11 mouse cellular contexts compared by ENCODE assay signal in the genomic region with DNA sequence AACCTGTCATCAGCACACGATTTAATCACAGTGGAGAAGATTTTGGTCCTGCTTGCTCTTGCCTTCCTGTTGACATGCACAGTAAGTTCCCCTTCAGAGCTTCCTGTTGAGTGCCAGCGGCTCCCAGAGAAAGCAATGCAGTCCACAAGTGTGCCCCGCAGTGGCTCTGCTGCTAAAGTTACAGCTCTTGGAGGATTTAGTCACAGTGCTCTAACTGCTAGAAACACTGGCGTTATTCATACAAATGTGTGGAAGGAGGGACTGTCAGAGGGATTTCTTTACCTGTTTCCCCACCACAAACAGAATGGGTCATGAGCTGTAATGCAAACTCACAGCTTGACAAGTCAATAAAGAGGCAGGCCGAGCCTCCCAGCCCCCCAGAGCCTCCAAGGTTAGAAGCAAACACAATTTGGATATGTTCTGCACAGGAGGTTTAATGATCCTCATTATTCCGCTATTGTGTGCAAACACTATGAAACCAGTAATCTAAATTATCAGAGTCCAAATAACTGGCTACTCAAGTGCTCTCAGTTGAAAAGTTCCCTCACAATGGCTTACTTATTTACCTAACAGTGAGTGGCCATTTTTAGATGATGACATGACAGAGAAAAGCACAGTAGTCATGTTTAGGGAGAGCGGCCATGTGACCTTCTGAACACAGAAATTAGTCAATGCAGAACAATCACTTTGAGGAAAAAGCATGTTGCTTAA. TPM values are rescaled to one million over a fixed set of nuclear protein-coding genes. Genes with fewer than 3 reads are reported as not detected.
DNase-seq lines count a peak whose midpoint lies in the region; ATAC-seq and TF ChIP-seq lines count a peak whose summit lies in the region.
"Had no signal": no experiment of that assay in that cellular context is flagged by ENCODE, and none has a peak within 500 bp of the region (broad histone marks: within the 10 kb centered on the region; RNA-seq: fewer than 3 reads in every experiment).

No protein-coding gene starts in this region.

- no peak overlapping the region for H3K9ac ChIP-seq in midbrain, postnatal 0 days (replicated peaks; ENCODE audit: low read length, poor library complexity, severe bottlenecking)
- H3K9ac ChIP-seq in midbrain, embryonic 15.5 days = no peak overlapping the region
- no peak overlapping the region for H3K9ac ChIP-seq in liver, embryonic 11.5 days (ENCODE audit: low read depth, low read length)
- H3K9ac ChIP-seq in stomach, postnatal 0 days (ENCODE audit: low read length) = no peak overlapping the region
- H3K9ac ChIP-seq: hindbrain, embryonic 12.5 days had no signal

- ATAC-seq in midbrain, postnatal 0 days (ENCODE audit: low FRiP score) = no peak
- no peak for ATAC-seq in midbrain, embryonic 15.5 days (replicated peaks)
- peak; percentile 49 for ATAC-seq in liver, embryonic 11.5 days (replicated peaks; ENCODE audit: low FRiP score)
- 0 out of 2 replicates have a peak, but pooled peaks have one; percentile 18 for ATAC-seq in stomach, postnatal 0 days (ENCODE audit: low FRiP score, low TSS enrichment)

- H3K27ac ChIP-seq in midbrain, postnatal 0 days (ENCODE audit: low read depth, low read length) = no peak overlapping the region
- H3K27ac ChIP-seq in midbrain, embryonic 15.5 days = no peak overlapping the region
- peak overlapping the region; percentile 39 for H3K27ac ChIP-seq in liver, embryonic 11.5 days (ENCODE audit: low read depth, low read length)
- no peak overlapping the region for H3K27ac ChIP-seq in stomach, postnatal 0 days (replicated peaks)
- H3K27ac ChIP-seq: hindbrain, embryonic 12.5 days had no signal

- H3K9me3 ChIP-seq in midbrain, postnatal 0 days (ENCODE audit: low read length) = no peaks in the 10 kb centered on the region
- H3K9me3 ChIP-seq in midbrain, embryonic 15.5 days = no peaks in the 10 kb centered on the region
- no peaks in the 10 kb centered on the region for H3K9me3 ChIP-seq in liver, embryonic 11.5 days (ENCODE audit: control insufficient read depth, low read length)
- no peaks in the 10 kb centered on the region for H3K9me3 ChIP-seq in stomach, postnatal 0 days (ENCODE audit: control insufficient read depth, low read length)
- H3K9me3 ChIP-seq: hindbrain, embryonic 12.5 days had no signal

- H3K4me2 ChIP-seq in midbrain, postnatal 0 days (ENCODE audit: low read depth, low read length, poor library complexity, severe bottlenecking) = no peak overlapping the region
- H3K4me2 ChIP-seq in midbrain, embryonic 15.5 days = no peak overlapping the region
- H3K4me2 ChIP-seq in liver, embryonic 11.5 days = peak overlapping the region; percentile 8; the same call in 1 of the 2 replicates
- no peak overlapping the region for H3K4me2 ChIP-seq in stomach, postnatal 0 days (replicated peaks; ENCODE audit: low read depth)
- H3K4me2 ChIP-seq: hindbrain, embryonic 12.5 days had no signal

- 48% methylated on average over 7 of the region's 7 CpGs for WGBS in midbrain, postnatal 0 days
- 43% methylated on average over 7 of the region's 7 CpGs for WGBS in midbrain, embryonic 15.5 days
- 47% methylated on average over 7 of the region's 7 CpGs for WGBS in liver, embryonic 11.5 days
- WGBS in stomach, postnatal 0 days = 47% methylated on average over 7 of the region's 7 CpGs

- H3K4me3 ChIP-seq in midbrain, postnatal 0 days (ENCODE audit: low read depth, low read length) = no peak overlapping the region
- no peak overlapping the region for H3K4me3 ChIP-seq in midbrain, embryonic 15.5 days
- no peak overlapping the region for H3K4me3 ChIP-seq in liver, embryonic 11.5 days (ENCODE audit: low read depth, low read length)
- H3K4me3 ChIP-seq in stomach, postnatal 0 days (ENCODE audit: low read depth, low read length) = no peak overlapping the region
- H3K4me3 ChIP-seq: hindbrain, embryonic 12.5 days had no signal

- H3K4me1 ChIP-seq in midbrain, postnatal 0 days (ENCODE audit: insufficient read depth, low read length) = no peaks in the 10 kb centered on the region
- H3K4me1 ChIP-seq in midbrain, embryonic 15.5 days = peaks cover 5% of the 10 kb centered on the region
- 0 out of 2 replicates have a peak, but pooled peaks cover 2% of the 10 kb centered on the region for H3K4me1 ChIP-seq in liver, embryonic 11.5 days (replicated peaks; ENCODE audit: control insufficient read depth, insufficient read depth, low read length)
- H3K4me1 ChIP-seq in stomach, postnatal 0 days (replicated peaks; ENCODE audit: control insufficient read depth, insufficient read depth) = no peaks in the 10 kb centered on the region

- DNase-seq in heart, adult 11 months = peak; percentile 34
- no peak for DNase-seq in heart, adult 18-20 months
- peak; percentile 5 for DNase-seq in midbrain, postnatal 0 days (ENCODE audit: low spot score)
- DNase-seq in liver, embryonic 11.5 days (ENCODE audit: low spot score) = no peak
- DNase-seq in stomach, postnatal 0 days (ENCODE audit: low spot score) = no peak
- DNase-seq in urinary bladder, adult 2 months (ENCODE audit: low spot score) = no peak
- no peak for DNase-seq in gastrocnemius, postnatal 10 days

- no peak for TF ChIP-seq EP300 in stomach, postnatal 0 days (optimal IDR thresholded peaks at IDR 0.05)

- no peaks in the 10 kb centered on the region for H3K27me3 ChIP-seq in midbrain, postnatal 0 days (ENCODE audit: insufficient read depth, low read length)
- H3K27me3 ChIP-seq in midbrain, embryonic 15.5 days (replicated peaks) = no peaks in the 10 kb centered on the region
- no peaks in the 10 kb centered on the region for H3K27me3 ChIP-seq in liver, embryonic 11.5 days (replicated peaks; ENCODE audit: control insufficient read depth, insufficient read depth, low read length)
- no peaks in the 10 kb centered on the region for H3K27me3 ChIP-seq in stomach, postnatal 0 days (ENCODE audit: control insufficient read depth, insufficient read depth, low read length)
- H3K27me3 ChIP-seq: hindbrain, embryonic 12.5 days had no signal

- no peaks in the 10 kb centered on the region for H3K36me3 ChIP-seq in midbrain, postnatal 0 days (ENCODE audit: insufficient read depth, low read length)
- no peaks in the 10 kb centered on the region for H3K36me3 ChIP-seq in midbrain, embryonic 15.5 days (replicated peaks)
- H3K36me3 ChIP-seq in liver, embryonic 11.5 days (ENCODE audit: control insufficient read depth, insufficient read depth, low read length) = no peaks in the 10 kb centered on the region; the same call in 1 of the 2 replicates
- no peaks in the 10 kb centered on the region for H3K36me3 ChIP-seq in stomach, postnatal 0 days (ENCODE audit: control insufficient read depth, insufficient read depth, low read length)

- no peak for TF ChIP-seq CTCF in midbrain, postnatal 0 days (IDR thresholded peaks at IDR 0.05)
- peak; percentile 12; the same call in 1 of the 2 replicates for TF ChIP-seq CTCF in stomach, postnatal 0 days (IDR thresholded peaks at IDR 0.05; ENCODE audit: low read depth)

RNA-seq across cellular contexts. Expression of a gene that starts 36.5 kb away (rescaled TPM):
- 1 to 10 TPM in 1 of 2 experiments, under 1 TPM in 1; 0.62 to 1.0 TPM for total RNA-seq in heart, adult 18-20 months (2021)
- total RNA-seq in midbrain, postnatal 0 days (2014; rRNA removed) = 13.3 and 14.5 TPM in 2 replicates
- polyA plus RNA-seq in midbrain, postnatal 0 days (2015; fragmentation: Nextera tagmentation; extraction: Ambion mirVana) = 88.9 and 94.6 TPM in 2 replicates
- 99.1 and 116 TPM in 2 replicates for polyA plus RNA-seq in midbrain, embryonic 15.5 days (2015; fragmentation: Nextera tagmentation; extraction: Ambion mirVana)
- polyA plus RNA-seq in liver, embryonic 11.5 days (2014; fragmentation: Nextera tagmentation; extraction: Ambion mirVana) = 4.0 and 4.8 TPM in 2 replicates
- polyA plus RNA-seq in stomach, postnatal 0 days (2015; fragmentation: Nextera tagmentation; extraction: Ambion mirVana) = 7.5 and 8.9 TPM in 2 replicates
- 60.3 and 78.8 TPM in 2 replicates for polyA plus RNA-seq in urinary bladder, adult 2 months (2012; rRNA removed)
- total RNA-seq in gastrocnemius, postnatal 10 days (2021) = under 1 TPM; 0.19 to 0.23 TPM

RNA-seq across cellular contexts. Expression of a gene that starts 37.0 kb away (rescaled TPM):
- not detected for total RNA-seq in heart, adult 18-20 months (2021)
- total RNA-seq in midbrain, postnatal 0 days (2014; rRNA removed) = 0.77 TPM in 1 of 2 replicates, not detected in the other
- 2.2 and 3.6 TPM in 2 replicates for polyA plus RNA-seq in midbrain, postnatal 0 days (2015; fragmentation: Nextera tagmentation; extraction: Ambion mirVana)
- 4.0 and 4.8 TPM in 2 replicates for polyA plus RNA-seq in midbrain, embryonic 15.5 days (2015; fragmentation: Nextera tagmentation; extraction: Ambion mirVana)
- polyA plus RNA-seq in liver, embryonic 11.5 days (2014; fragmentation: Nextera tagmentation; extraction: Ambion mirVana) = not detected in 2 replicates
- not detected in 2 replicates for polyA plus RNA-seq in stomach, postnatal 0 days (2015; fragmentation: Nextera tagmentation; extraction: Ambion mirVana)
- polyA plus RNA-seq in urinary bladder, adult 2 months (2012; rRNA removed) = 15.6 and 15.8 TPM in 2 replicates
- not detected for total RNA-seq in gastrocnemius, postnatal 10 days (2021)
- total RNA-seq: gastrocnemius, adult 8-10 months; left cerebral cortex, postnatal 10 days had no signal

RNA-seq across cellular contexts. Expression of a gene that starts 45.3 kb away (rescaled TPM):
- not detected for total RNA-seq in heart, adult 18-20 months (2021)
- 0.11 and 0.66 TPM in 2 replicates for total RNA-seq in midbrain, postnatal 0 days (2014; rRNA removed)
- polyA plus RNA-seq in midbrain, postnatal 0 days (2015; fragmentation: Nextera tagmentation; extraction: Ambion mirVana) = 2.0 TPM in 2 replicates
- polyA plus RNA-seq in midbrain, embryonic 15.5 days (2015; fragmentation: Nextera tagmentation; extraction: Ambion mirVana) = 1.3 and 2.2 TPM in 2 replicates
- not detected in 2 replicates for polyA plus RNA-seq in liver, embryonic 11.5 days (2014; fragmentation: Nextera tagmentation; extraction: Ambion mirVana)
- not detected in 2 replicates for polyA plus RNA-seq in stomach, postnatal 0 days (2015; fragmentation: Nextera tagmentation; extraction: Ambion mirVana)
- 12.3 and 23.2 TPM in 2 replicates for polyA plus RNA-seq in urinary bladder, adult 2 months (2012; rRNA removed)
- not detected for total RNA-seq in gastrocnemius, postnatal 10 days (2021)
- total RNA-seq: gastrocnemius, adult 8-10 months; left cerebral cortex, postnatal 10 days had no signal

Comparison
In these comparisons a context has a peak if more than half of its experiments do, and no peak if none do; other contexts are left out.
1. DNase-seq: peak in heart, adult 11 months (single experiment) and midbrain, postnatal 0 days (single experiment); none in heart, adult 18-20 months (0 of 2), liver, embryonic 11.5 days (single experiment), stomach, postnatal 0 days (single experiment), urinary bladder, adult 2 months (single experiment) and gastrocnemius, postnatal 10 days (single experiment).
2. ATAC-seq: peak in liver, embryonic 11.5 days (single experiment) and stomach, postnatal 0 days (single experiment); none in midbrain, postnatal 0 days (single experiment) and midbrain, embryonic 15.5 days (single experiment).